26 mouse cellular contexts compared by ENCODE assay signal in genomic region chr5:132502036-132502435, GRCm38 (mm10). TPM values are rescaled to one million over a fixed set of nuclear protein-coding genes. Genes with fewer than 3 reads are reported as not detected.
A peak's percentile ranks its signal among the peaks of the same experiment; 100 is the strongest.
DNase-seq lines count a peak whose midpoint lies in the region; ATAC-seq and TF ChIP-seq lines count a peak whose summit lies in the region.
"Had no signal": no experiment of that assay in that cellular context is flagged by ENCODE, and none has a peak within 500 bp of the region (broad histone marks: within the 10 kb centered on the region; RNA-seq: fewer than 3 reads in every experiment).

No protein-coding gene starts in this region.

- TF ChIP-seq CTCF in intestine, postnatal 0 days (IDR thresholded peaks at IDR 0.05; ENCODE audit: low read depth): 0 out of 2 replicates have a peak, but pooled peaks have one; percentile 21
- 0 out of 2 replicates have a peak, but pooled peaks have one; percentile 16 for TF ChIP-seq CTCF in stomach, postnatal 0 days (IDR thresholded peaks at IDR 0.05; ENCODE audit: low read depth)

- no peak for ATAC-seq in intestine, postnatal 0 days
- ATAC-seq in intestine, embryonic 15.5 days: no peak
- ATAC-seq in stomach, postnatal 0 days (ENCODE audit: low FRiP score, low TSS enrichment): no peak
- ATAC-seq: forebrain, embryonic 15.5 days; hindbrain, embryonic 16.5 days; inflammation-experienced regulatory T-cells, adult 6 months had no signal

- H3K27ac ChIP-seq in intestine, postnatal 0 days (ENCODE audit: low read depth, low read length): no peak overlapping the region
- H3K27ac ChIP-seq in intestine, embryonic 15.5 days: no peak overlapping the region
- H3K27ac ChIP-seq in stomach, postnatal 0 days (replicated peaks): no peak overlapping the region
- H3K27ac ChIP-seq: forebrain, embryonic 10.5 days; forebrain, embryonic 15.5 days; heart, embryonic 15.5 days; hindbrain, embryonic 10.5 days; hindbrain, embryonic 13.5 days had no signal

- no peaks in the 10 kb centered on the region for H3K36me3 ChIP-seq in intestine, postnatal 0 days (ENCODE audit: control insufficient read depth, insufficient read depth)
- H3K36me3 ChIP-seq in intestine, embryonic 15.5 days: no peaks in the 10 kb centered on the region
- H3K36me3 ChIP-seq in stomach, postnatal 0 days (ENCODE audit: control insufficient read depth, insufficient read depth, low read length): no peaks in the 10 kb centered on the region
- H3K36me3 ChIP-seq: forebrain, embryonic 10.5 days; forebrain, embryonic 15.5 days; heart, embryonic 15.5 days; hindbrain, embryonic 10.5 days; hindbrain, embryonic 13.5 days had no signal

- H3K4me2 ChIP-seq in intestine, postnatal 0 days (replicated peaks; ENCODE audit: low read depth): no peak overlapping the region
- H3K4me2 ChIP-seq in intestine, embryonic 15.5 days (replicated peaks): no peak overlapping the region
- H3K4me2 ChIP-seq in stomach, postnatal 0 days (replicated peaks; ENCODE audit: low read depth): no peak overlapping the region
- H3K4me2 ChIP-seq: forebrain, embryonic 15.5 days; heart, embryonic 15.5 days; hindbrain, embryonic 13.5 days had no signal

- H3K27me3 ChIP-seq in intestine, postnatal 0 days (replicated peaks; ENCODE audit: control insufficient read depth, insufficient read depth, low read length): no peaks in the 10 kb centered on the region
- H3K27me3 ChIP-seq in intestine, embryonic 15.5 days (replicated peaks): no peaks in the 10 kb centered on the region
- no peaks in the 10 kb centered on the region for H3K27me3 ChIP-seq in stomach, postnatal 0 days (ENCODE audit: control insufficient read depth, insufficient read depth, low read length)
- H3K27me3 ChIP-seq: forebrain, embryonic 15.5 days; heart, embryonic 15.5 days; hindbrain, embryonic 13.5 days had no signal

- peak; percentile 41 for DNase-seq in embryo, embryonic 10.5 days (ENCODE audit: low spot score)
- DNase-seq in embryo, embryonic 9.5 days (ENCODE audit: extremely low spot score): no peak
- peak; percentile 60 for DNase-seq in hindlimb bud, embryonic 11.5 days (ENCODE audit: extremely low spot score, low read depth, low spot score)
- no peak for DNase-seq in stomach, postnatal 0 days (ENCODE audit: low spot score)
- DNase-seq in kidney, postnatal 14 days: no peak
- no peak for DNase-seq in T-cell, adult 2 months (ENCODE audit: low spot score)
- DNase-seq: adrenal gland, adult 2 months; adrenal gland, postnatal 14 days; cerebellum, adult 11 months; cerebellum, adult 2 months; cerebellum, adult 9-11 months; cerebellum, postnatal 25 days; embryo, embryonic 11 days; gastrocnemius, postnatal 10 days; gastrocnemius, postnatal 36 days; heart, postnatal 10 days; heart, postnatal 36 days had no signal

- no peaks in the 10 kb centered on the region for H3K9me3 ChIP-seq in intestine, postnatal 0 days (ENCODE audit: control insufficient read depth)
- no peaks in the 10 kb centered on the region for H3K9me3 ChIP-seq in intestine, embryonic 15.5 days
- H3K9me3 ChIP-seq in stomach, postnatal 0 days (ENCODE audit: control insufficient read depth, low read length): no peaks in the 10 kb centered on the region
- H3K9me3 ChIP-seq: forebrain, embryonic 10.5 days; forebrain, embryonic 15.5 days; heart, embryonic 15.5 days; hindbrain, embryonic 10.5 days; hindbrain, embryonic 13.5 days had no signal

- 40% methylated on average over 5 of the region's 5 CpGs for WGBS in intestine, postnatal 0 days
- 42% methylated on average over 5 of the region's 5 CpGs for WGBS in intestine, embryonic 15.5 days
- WGBS in stomach, postnatal 0 days: 46% methylated on average over 5 of the region's 5 CpGs

- no peak for TF ChIP-seq EP300 in stomach, postnatal 0 days (optimal IDR thresholded peaks at IDR 0.05)

- no peak overlapping the region for H3K9ac ChIP-seq in intestine, postnatal 0 days (ENCODE audit: low read depth, low read length)
- H3K9ac ChIP-seq in intestine, embryonic 15.5 days: no peak overlapping the region
- no peak overlapping the region for H3K9ac ChIP-seq in stomach, postnatal 0 days (ENCODE audit: low read length)
- H3K9ac ChIP-seq: forebrain, embryonic 15.5 days; heart, embryonic 15.5 days; hindbrain, embryonic 13.5 days had no signal

- no peaks in the 10 kb centered on the region for H3K4me1 ChIP-seq in intestine, postnatal 0 days (replicated peaks; ENCODE audit: control insufficient read depth, insufficient read depth, low read length)
- peaks cover 12% of the 10 kb centered on the region; the same call in 1 of the 2 replicates for H3K4me1 ChIP-seq in intestine, embryonic 15.5 days (replicated peaks)
- no peaks in the 10 kb centered on the region for H3K4me1 ChIP-seq in stomach, postnatal 0 days (replicated peaks; ENCODE audit: control insufficient read depth, insufficient read depth)

- H3K4me3 ChIP-seq in intestine, postnatal 0 days (ENCODE audit: low read depth, low read length): no peak overlapping the region
- no peak overlapping the region for H3K4me3 ChIP-seq in intestine, embryonic 15.5 days (replicated peaks)
- no peak overlapping the region for H3K4me3 ChIP-seq in stomach, postnatal 0 days (ENCODE audit: low read depth, low read length)
- H3K4me3 ChIP-seq: forebrain, embryonic 15.5 days; heart, embryonic 15.5 days; hindbrain, embryonic 13.5 days had no signal

RNA-seq across cellular contexts. Expression of gene Auts2, which starts 41.1 kb away (rescaled TPM):
- 4.9 and 5.8 TPM in 2 replicates for polyA plus RNA-seq in intestine, postnatal 0 days (2015; fragmentation: Nextera tagmentation; extraction: Ambion mirVana)
- polyA plus RNA-seq in intestine, embryonic 15.5 days (2015; fragmentation: Nextera tagmentation; extraction: Ambion mirVana): 19.0 and 21.2 TPM in 2 replicates
- 7.3 and 8.5 TPM in 2 replicates for polyA plus RNA-seq in stomach, postnatal 0 days (2015; fragmentation: Nextera tagmentation; extraction: Ambion mirVana)
- polyA plus RNA-seq: inflammation-experienced regulatory T-cells, adult 6 months had no signal

Comparison
In these comparisons a context has a peak if more than half of its experiments do, and no peak if none do; other contexts are left out.
1. DNase-seq: peak in embryo, embryonic 10.5 days (single experiment) and hindlimb bud, embryonic 11.5 days (single experiment); none in embryo, embryonic 9.5 days (single experiment), stomach, postnatal 0 days (single experiment), kidney, postnatal 14 days (single experiment) and T-cell, adult 2 months (single experiment).